Mouse (Mus musculus): Measurements from ENCODE around the gene Cemip. TPM values are rescaled to one million over a fixed set of nuclear protein-coding genes. Genes with fewer than 3 reads are reported as not detected.

The Cemip gene
- polyA plus RNA-seq, 1 experiment from 2014 or later = 0.28 TPM

DNA sequence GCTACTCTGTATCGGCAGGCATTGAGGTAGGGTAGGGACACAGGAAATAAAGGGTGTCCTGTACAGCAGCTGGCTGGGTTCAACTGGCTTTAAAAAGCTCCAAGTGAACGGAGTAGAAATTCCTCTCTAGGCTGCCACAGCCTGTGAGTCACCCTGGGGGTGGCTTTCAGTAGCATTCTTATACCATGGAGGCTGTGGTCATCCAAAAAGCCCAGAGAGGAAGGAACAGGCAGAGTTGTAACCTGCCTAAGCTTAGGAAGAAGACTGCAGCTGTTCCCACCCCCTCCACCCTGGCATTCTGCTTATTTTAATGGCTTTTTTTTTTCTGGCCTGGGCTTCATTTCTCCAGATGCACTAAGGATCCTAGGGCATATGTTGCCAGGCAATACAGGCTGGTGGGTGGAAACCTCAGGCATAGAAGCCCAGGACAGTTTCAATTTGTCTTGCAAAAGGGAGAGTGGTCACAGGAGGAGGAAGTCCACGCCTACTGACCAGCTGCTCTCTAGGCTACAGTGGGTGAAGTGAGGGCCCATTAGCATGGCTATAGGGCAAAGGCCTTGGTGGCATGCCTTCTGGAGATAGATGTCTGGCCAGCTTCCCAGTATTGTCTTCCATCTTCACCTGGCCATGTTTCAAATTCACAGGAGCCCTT is 57.1 kb downstream of the Cemip start:
- Histone ChIP-seq H3K4me1 (ENCODE audit: control insufficient read depth, insufficient read depth, low read length) (no peaks in the 10 kb centered on the region), H3K36me3 (ENCODE audit: control insufficient read depth, insufficient read depth, low read length) (no peaks in the 10 kb centered on the region), H3K27me3 (ENCODE audit: control insufficient read depth, insufficient read depth, low read length) (no peaks in the 10 kb centered on the region), H3K9ac (replicated peaks; ENCODE audit: low read length) (no peak overlapping the region), H3K4me2 (ENCODE audit: low read length) (no peak overlapping the region), H3K27ac (replicated peaks; ENCODE audit: low read depth, low read length) (no peak overlapping the region), H3K4me3 (replicated peaks; ENCODE audit: low read depth, low read length) (no peak overlapping the region), H3K9me3 (ENCODE audit: control insufficient read depth, low read length) (no peaks in the 10 kb centered on the region)
- DNase-seq = no peak
- WGBS = 67% methylated on average over 3 of the region's 3 CpGs
- no peak for ATAC-seq (ENCODE audit: low FRiP score, low TSS enrichment)

DNA sequence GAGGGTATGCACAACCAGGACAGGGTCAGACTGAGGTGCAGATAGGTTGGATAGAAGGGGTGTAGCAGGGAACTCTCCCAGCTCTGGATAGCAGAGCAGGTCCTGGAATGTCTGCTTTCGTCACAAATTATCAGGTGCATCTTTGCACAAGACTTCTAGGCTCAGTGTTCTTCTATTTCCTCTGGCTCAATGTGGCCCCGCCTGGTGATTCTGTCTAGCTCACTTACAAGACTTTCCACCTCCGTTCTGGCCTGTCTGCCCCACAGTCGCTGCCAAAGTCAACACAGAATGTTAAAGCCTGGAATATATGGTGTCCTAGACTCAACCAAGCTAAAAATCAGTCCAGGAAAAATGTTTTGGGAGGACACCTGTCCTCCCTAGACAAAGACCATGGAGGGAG is 57.9 kb downstream of the Cemip start:
- H3K9ac ChIP-seq (replicated peaks; ENCODE audit: low read length) = no peak overlapping the region
- no peaks in the 10 kb centered on the region for H3K36me3 ChIP-seq (ENCODE audit: control insufficient read depth, insufficient read depth, low read length)
- no peaks in the 10 kb centered on the region for H3K9me3 ChIP-seq (ENCODE audit: control insufficient read depth, low read length)
- no peak for DNase-seq
- ATAC-seq (ENCODE audit: low FRiP score, low TSS enrichment) = no peak
- WGBS = 84% methylated on average over 4 of the region's 4 CpGs
- H3K27ac ChIP-seq (replicated peaks; ENCODE audit: low read depth, low read length) = no peak overlapping the region
- H3K4me1 ChIP-seq (ENCODE audit: control insufficient read depth, insufficient read depth, low read length) = no peaks in the 10 kb centered on the region
- H3K4me3 ChIP-seq (replicated peaks; ENCODE audit: low read depth, low read length) = no peak overlapping the region
- H3K27me3 ChIP-seq (ENCODE audit: control insufficient read depth, insufficient read depth, low read length) = no peaks in the 10 kb centered on the region
- no peak overlapping the region for H3K4me2 ChIP-seq (ENCODE audit: low read length)

DNA sequence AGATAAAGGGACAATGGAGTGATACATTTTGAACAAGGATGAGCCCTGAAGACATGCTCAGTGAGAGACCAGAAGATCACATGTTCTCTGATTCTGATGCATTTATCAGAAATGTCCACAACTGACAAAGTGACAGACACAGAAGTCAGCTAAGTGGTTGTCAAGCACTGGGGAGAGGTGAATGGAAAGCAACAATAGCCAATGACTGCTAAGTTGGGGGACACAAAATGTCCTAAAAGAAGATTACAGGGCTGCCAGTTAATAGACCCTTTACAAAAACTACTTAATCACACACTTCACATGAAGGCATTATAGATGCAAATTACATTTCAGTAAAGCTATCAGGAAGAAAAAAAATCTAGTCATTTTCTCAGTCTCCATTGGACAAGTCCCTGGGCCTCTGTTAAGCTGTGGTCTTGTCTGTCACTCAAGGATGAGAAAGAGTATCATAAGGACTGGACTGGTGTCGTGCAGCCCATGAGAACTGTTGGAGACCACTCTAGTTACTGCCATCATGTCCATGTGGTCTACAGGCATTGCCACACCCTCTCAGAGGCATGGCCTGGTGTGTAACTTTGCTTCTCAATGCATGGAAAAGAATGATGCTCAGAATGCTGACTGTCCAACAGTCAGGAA is 59.2 kb downstream of the Cemip start:
- 70% methylated on average over 1 of the region's 1 CpGs for WGBS

DNA sequence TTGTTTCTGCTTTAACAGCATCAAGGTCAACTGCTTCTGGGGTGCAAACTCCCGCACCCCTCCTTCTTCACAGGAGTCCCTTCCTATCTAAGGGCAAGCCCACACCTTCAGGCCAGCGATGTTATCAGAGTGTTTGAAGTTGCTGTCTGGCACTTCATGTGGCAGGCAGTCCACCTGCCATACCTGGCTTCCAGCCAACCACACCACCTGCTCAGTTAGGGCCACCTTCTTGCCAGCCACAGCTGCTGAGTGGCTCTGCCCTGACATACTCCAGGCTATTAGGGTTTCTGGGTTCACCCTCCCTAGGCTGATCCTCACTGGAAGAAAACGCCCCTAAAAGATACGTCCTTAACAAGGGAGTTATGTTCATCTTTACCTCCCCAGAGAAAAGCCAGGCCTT is 60.2 kb downstream of the Cemip start:
- H3K9ac ChIP-seq (replicated peaks; ENCODE audit: low read length) = no peak overlapping the region
- ATAC-seq (ENCODE audit: low FRiP score, low TSS enrichment) (no peak), DNase-seq (no peak)
- no peaks in the 10 kb centered on the region for H3K4me1 ChIP-seq (ENCODE audit: control insufficient read depth, insufficient read depth, low read length)
- H3K27me3 ChIP-seq (ENCODE audit: control insufficient read depth, insufficient read depth, low read length) = no peaks in the 10 kb centered on the region
- no peaks in the 10 kb centered on the region for H3K9me3 ChIP-seq (ENCODE audit: control insufficient read depth, low read length)
- H3K27ac ChIP-seq (replicated peaks; ENCODE audit: low read depth, low read length) = no peak overlapping the region
- 92% methylated on average over 4 of the region's 4 CpGs for WGBS
- no peak overlapping the region for H3K4me2 ChIP-seq (ENCODE audit: low read length)
- H3K36me3 ChIP-seq (ENCODE audit: control insufficient read depth, insufficient read depth, low read length) = no peaks in the 10 kb centered on the region
- no peak overlapping the region for H3K4me3 ChIP-seq (replicated peaks; ENCODE audit: low read depth, low read length)

More for the DNA sequence above, 59.2 kb downstream of the Cemip start:
- Histone ChIP-seq H3K4me3 (replicated peaks; ENCODE audit: low read depth, low read length) (no peak overlapping the region), H3K27me3 (ENCODE audit: control insufficient read depth, insufficient read depth, low read length) (no peaks in the 10 kb centered on the region), H3K4me1 (ENCODE audit: control insufficient read depth, insufficient read depth, low read length) (no peaks in the 10 kb centered on the region), H3K36me3 (ENCODE audit: control insufficient read depth, insufficient read depth, low read length) (no peaks in the 10 kb centered on the region), H3K9ac (replicated peaks; ENCODE audit: low read length) (no peak overlapping the region), H3K27ac (replicated peaks; ENCODE audit: low read depth, low read length) (no peak overlapping the region), H3K4me2 (ENCODE audit: low read length) (no peak overlapping the region), H3K9me3 (ENCODE audit: control insufficient read depth, low read length) (no peaks in the 10 kb centered on the region)
- ATAC-seq (ENCODE audit: low FRiP score, low TSS enrichment) (no peak), DNase-seq (no peak)

DNA sequence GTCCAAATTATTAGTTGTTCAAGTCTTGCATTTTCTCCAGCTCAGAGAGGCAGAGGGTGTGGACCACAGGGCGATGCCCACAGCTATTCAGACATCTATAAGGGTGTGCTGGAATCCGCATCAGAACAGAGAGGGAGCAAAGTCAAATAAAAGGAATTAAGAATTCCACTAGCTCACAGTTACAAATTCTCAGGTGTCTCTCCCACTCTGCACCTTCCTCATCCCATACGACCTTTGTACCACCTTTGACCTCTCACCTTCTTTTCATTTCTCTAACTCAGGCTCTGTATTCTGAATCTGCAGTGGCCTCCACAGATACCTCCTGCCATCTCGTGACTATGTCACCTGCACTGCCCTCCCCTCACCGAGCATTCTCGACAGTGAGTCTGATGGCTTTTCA is 62.8 kb downstream of the Cemip start:
- no peak for DNase-seq
- Histone ChIP-seq H3K4me3 (replicated peaks; ENCODE audit: low read depth, low read length) (no peak overlapping the region), H3K27ac (replicated peaks; ENCODE audit: low read depth, low read length) (no peak overlapping the region), H3K27me3 (ENCODE audit: control insufficient read depth, insufficient read depth, low read length) (no peaks in the 10 kb centered on the region), H3K36me3 (ENCODE audit: control insufficient read depth, insufficient read depth, low read length) (no peaks in the 10 kb centered on the region), H3K4me2 (ENCODE audit: low read length) (no peak overlapping the region), H3K9ac (replicated peaks; ENCODE audit: low read length) (no peak overlapping the region), H3K9me3 (ENCODE audit: control insufficient read depth, low read length) (no peaks in the 10 kb centered on the region), H3K4me1 (ENCODE audit: control insufficient read depth, insufficient read depth, low read length) (no peaks in the 10 kb centered on the region)
- no peak for ATAC-seq (ENCODE audit: low FRiP score, low TSS enrichment)
- 83% methylated on average over 6 of the region's 6 CpGs for WGBS

DNA sequence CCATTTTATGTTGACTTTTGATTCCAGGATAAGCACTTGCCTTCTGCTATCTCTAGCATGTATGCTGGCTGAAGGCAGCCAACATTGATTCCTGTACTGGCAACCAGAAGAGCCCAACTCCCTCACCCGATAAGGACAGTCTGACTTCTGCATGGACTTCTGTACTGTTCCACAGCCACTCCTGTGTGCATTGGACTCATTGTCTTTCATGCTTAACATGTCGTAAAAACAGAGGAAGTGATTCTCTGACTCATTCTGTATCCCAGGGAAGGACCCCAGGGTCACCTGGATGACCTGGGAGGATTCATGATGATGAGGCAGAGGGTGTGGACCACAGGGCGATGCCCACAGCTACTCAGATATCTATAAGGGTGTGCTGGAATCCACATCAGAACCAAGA is 63.8 kb downstream of the Cemip start:
- DNase-seq = no peak
- H3K9me3 ChIP-seq (ENCODE audit: control insufficient read depth, low read length) = no peaks in the 10 kb centered on the region
- H3K4me3 ChIP-seq (replicated peaks; ENCODE audit: low read depth, low read length) = no peak overlapping the region
- H3K27me3 ChIP-seq (ENCODE audit: control insufficient read depth, insufficient read depth, low read length) = no peaks in the 10 kb centered on the region
- H3K27ac ChIP-seq (replicated peaks; ENCODE audit: low read depth, low read length) = no peak overlapping the region
- no peak for ATAC-seq (ENCODE audit: low FRiP score, low TSS enrichment)
- H3K4me1 ChIP-seq (ENCODE audit: control insufficient read depth, insufficient read depth, low read length) = no peaks in the 10 kb centered on the region
- no peak overlapping the region for H3K4me2 ChIP-seq (ENCODE audit: low read length)
- H3K36me3 ChIP-seq (ENCODE audit: control insufficient read depth, insufficient read depth, low read length) = no peaks in the 10 kb centered on the region
- no peak overlapping the region for H3K9ac ChIP-seq (replicated peaks; ENCODE audit: low read length)
- WGBS = 88% methylated on average over 3 of the region's 3 CpGs

DNA sequence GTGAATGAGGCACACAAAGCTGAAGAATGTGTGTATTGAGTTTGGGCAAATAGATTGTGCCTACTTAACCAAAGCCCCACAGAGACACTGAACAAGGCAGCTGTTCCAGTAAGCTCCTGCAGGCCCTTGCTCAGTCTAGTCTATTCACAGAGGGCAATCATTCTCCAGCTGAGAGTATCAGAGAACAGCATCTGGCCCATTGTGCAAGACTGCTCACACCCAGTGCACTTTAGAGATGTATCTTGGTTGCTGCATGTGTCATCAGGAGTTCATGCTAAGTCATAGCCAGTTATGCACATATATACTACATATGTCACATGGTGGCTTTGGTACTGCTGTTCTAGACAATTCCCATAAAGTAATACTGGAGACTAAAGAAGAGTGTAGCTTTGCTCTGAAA is 66.9 kb downstream of the Cemip start:
- DNase-seq = no peak
- no peaks in the 10 kb centered on the region for H3K4me1 ChIP-seq (ENCODE audit: control insufficient read depth, insufficient read depth, low read length)
- no peak overlapping the region for H3K4me2 ChIP-seq (ENCODE audit: low read length)
- no peaks in the 10 kb centered on the region for H3K9me3 ChIP-seq (ENCODE audit: control insufficient read depth, low read length)
- no peaks in the 10 kb centered on the region for H3K36me3 ChIP-seq (ENCODE audit: control insufficient read depth, insufficient read depth, low read length)
- no peak overlapping the region for H3K27ac ChIP-seq (replicated peaks; ENCODE audit: low read depth, low read length)
- no peak overlapping the region for H3K4me3 ChIP-seq (replicated peaks; ENCODE audit: low read depth, low read length)
- no peak for ATAC-seq (ENCODE audit: low FRiP score, low TSS enrichment)
- H3K27me3 ChIP-seq (ENCODE audit: control insufficient read depth, insufficient read depth, low read length) = no peaks in the 10 kb centered on the region
- no peak overlapping the region for H3K9ac ChIP-seq (replicated peaks; ENCODE audit: low read length)

DNA sequence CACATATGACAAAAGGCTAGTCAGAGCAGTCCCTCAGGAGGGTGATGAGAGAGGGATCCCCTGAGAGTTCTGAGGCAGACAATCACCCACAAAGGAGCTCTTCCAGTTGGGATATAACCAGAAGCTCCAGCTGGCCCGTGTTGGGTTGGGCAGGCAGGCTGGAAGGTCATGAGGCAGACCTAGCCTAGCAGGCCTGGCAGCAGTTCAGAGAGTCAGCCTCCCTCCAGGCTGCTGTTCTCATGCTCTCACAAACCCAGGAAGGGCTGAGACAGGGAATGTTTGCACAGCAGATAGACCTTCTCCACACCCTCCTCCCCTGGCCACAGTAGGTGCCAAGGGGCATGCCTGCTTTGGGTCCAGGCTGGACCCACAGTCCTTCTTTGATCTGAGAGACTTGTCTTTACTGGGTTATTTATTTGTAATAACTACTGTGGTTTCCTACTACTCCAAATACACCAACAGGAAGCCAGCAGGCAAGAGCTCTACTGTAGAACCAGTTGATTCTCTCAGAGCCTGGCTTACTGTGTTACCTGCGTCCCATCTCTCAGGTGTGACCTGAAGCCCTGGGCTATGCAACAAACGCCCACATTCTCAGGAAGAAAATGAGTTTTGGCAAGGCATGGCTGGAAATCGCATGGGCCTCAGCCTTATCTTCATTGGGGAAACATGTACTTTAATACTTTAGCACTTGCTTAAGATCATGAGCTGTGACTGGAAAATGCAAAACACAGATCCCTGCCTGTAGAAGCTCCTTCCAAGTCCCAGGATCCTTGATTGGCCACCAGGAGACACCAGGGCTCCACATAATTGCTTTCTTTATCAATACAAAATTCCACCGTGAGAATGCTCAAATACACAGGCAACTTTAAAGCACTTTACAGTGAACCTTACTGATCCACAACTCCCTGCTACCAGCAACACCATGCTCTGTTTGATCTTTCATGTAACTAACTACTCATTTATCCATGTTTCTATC is 67.7 kb downstream of the Cemip start:
- no peaks in the 10 kb centered on the region for H3K36me3 ChIP-seq (ENCODE audit: control insufficient read depth, insufficient read depth, low read length)
- ATAC-seq (ENCODE audit: low FRiP score, low TSS enrichment) = no peak
- no peaks in the 10 kb centered on the region for H3K4me1 ChIP-seq (ENCODE audit: control insufficient read depth, insufficient read depth, low read length)
- 79% methylated on average over 5 of the region's 5 CpGs for WGBS
- H3K9me3 ChIP-seq (ENCODE audit: control insufficient read depth, low read length) = no peaks in the 10 kb centered on the region
- DNase-seq = no peak
- no peak overlapping the region for H3K4me2 ChIP-seq (ENCODE audit: low read length)
- no peak overlapping the region for H3K27ac ChIP-seq (replicated peaks; ENCODE audit: low read depth, low read length)
- H3K27me3 ChIP-seq (ENCODE audit: control insufficient read depth, insufficient read depth, low read length) = no peaks in the 10 kb centered on the region
- no peak overlapping the region for H3K4me3 ChIP-seq (replicated peaks; ENCODE audit: low read depth, low read length)
- H3K9ac ChIP-seq (replicated peaks; ENCODE audit: low read length) = no peak overlapping the region
